Mouse (Mus musculus) kidney, embryonic 15.5 days (tissue): ENCODE measurements around the gene Ccnb1. TPM values are rescaled to one million over a fixed set of nuclear protein-coding genes. Genes with fewer than 3 reads are reported as not detected.
"Not testable (repeated sequence)": the region's sequence is repeated elsewhere in the genome, so short reads cannot be mapped to it uniquely, and the experiment has no call there.

Experiments
- ATAC-seq: fragments of 200-750 bp; cut with Nextera tagmentation; replicated peaks from 2 replicates; pipeline ENCODE4 v1.8.0; 2017; ENCODE audit warnings: moderate TSS enrichment; ENCODE audit not compliant: low FRiP score
- H3K27ac ChIP-seq: fragments of 300-500 bp; sonication (generic); 2 replicates; pipeline ENCODE4 v1.5.1; 2015; ENCODE audit warnings: mild to moderate bottlenecking, inconsistent platforms
- H3K27me3 ChIP-seq: fragments of 300-500 bp; sonication (generic); 2 replicates; pipeline ENCODE4 v1.6.1; 2015; ENCODE audit warnings: inconsistent platforms
- H3K36me3 ChIP-seq: fragments of 300-500 bp; sonication (generic); 2 replicates; pipeline ENCODE4 v1.6.1; 2015; ENCODE audit warnings: inconsistent platforms
- H3K4me1 ChIP-seq: fragments of 300-500 bp; sonication (generic); 2 replicates; pipeline ENCODE4 v1.6.1; 2015; ENCODE audit warnings: inconsistent platforms
- H3K4me2 ChIP-seq: fragments of 300-500 bp; sonication (generic); 2 replicates; pipeline ENCODE4 v1.6.1; 2015; ENCODE audit warnings: moderate library complexity, mild to moderate bottlenecking, inconsistent platforms
- H3K4me3 ChIP-seq: fragments of 300-500 bp; sonication (generic); replicated peaks from 2 replicates; pipeline ENCODE4 v1.5.1; 2015; ENCODE audit warnings: mild to moderate bottlenecking, inconsistent platforms
- H3K9ac ChIP-seq: fragments of 300-500 bp; sonication (generic); 2 replicates; pipeline ENCODE4 v1.6.1; 2015; ENCODE audit warnings: mild to moderate bottlenecking, inconsistent platforms
- H3K9me3 ChIP-seq: fragments of 300-500 bp; sonication (generic); replicated peaks from 2 replicates; pipeline ENCODE4 v1.6.1; 2016; ENCODE audit warnings: inconsistent platforms
- WGBS: fragments of 180-500 bp; shearing (Covaris S2); methylation state at CpG from one replicate; pipeline ENCODE4 v1.1.7; 2015; ENCODE audit warnings: mixed read lengths; 5-methylcytosine and 5-hydroxymethylcytosine counted together
- polyA plus RNA-seq: library from polyadenylated mRNA; unstranded; fragments of >200 nt; fragmentation: Nextera tagmentation; extraction: Ambion mirVana; gene quantifications from 2 replicates; pipeline ENCODE4 v1.2.1, GENCODE M21; 2015

The Ccnb1 gene
- polyA plus RNA-seq, 1 experiment from 2014 or later, result 259 TPM

DNA sequence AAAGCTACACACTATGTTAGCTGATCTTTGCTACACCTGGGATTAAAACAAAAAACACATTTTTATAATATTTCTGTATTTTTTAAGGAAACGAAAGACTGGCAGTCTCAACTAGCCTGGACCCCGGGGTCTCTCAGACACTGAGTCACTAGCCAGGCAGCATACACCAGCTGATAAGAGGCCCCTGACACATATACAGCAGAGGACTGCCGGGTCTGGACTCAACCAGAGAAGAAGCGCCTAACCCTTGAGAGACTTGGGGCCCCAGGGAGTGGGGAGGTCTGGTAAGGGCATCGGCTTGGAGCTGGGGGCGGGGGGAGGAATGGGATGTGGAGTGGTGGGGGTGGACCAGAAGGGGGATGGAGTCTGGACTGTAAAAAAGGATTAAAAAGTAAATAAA, 33.4 kb downstream of the Ccnb1 start:
- no peaks in the 10 kb centered on the region for H3K27me3 ChIP-seq
- 82% methylated on average over 6 of the region's 6 CpGs for WGBS

GRCm38 (mm10) chr13:100752529-100752928, 33.8 kb downstream of the Ccnb1 start:
- Histone ChIP-seq H3K9me3 (no peaks in the 10 kb centered on the region), H3K4me1 (no peaks in the 10 kb centered on the region), H3K4me2 (no peak overlapping the region), H3K27ac (no peak overlapping the region), H3K9ac (no peak overlapping the region), H3K36me3 (no peaks in the 10 kb centered on the region), H3K4me3 (no peak overlapping the region), H3K27me3 (no peaks in the 10 kb centered on the region)
- ATAC-seq, result no peak
- 90% methylated on average over 8 of the region's 8 CpGs for WGBS

More for the DNA sequence above, 33.4 kb downstream of the Ccnb1 start:
- Histone ChIP-seq H3K4me3 (no peak overlapping the region), H3K9ac (no peak overlapping the region), H3K9me3 (no peaks in the 10 kb centered on the region), H3K4me2 (no peak overlapping the region), H3K27ac (no peak overlapping the region), H3K4me1 (no peaks in the 10 kb centered on the region), H3K36me3 (no peaks in the 10 kb centered on the region)
- no peak for ATAC-seq

- no peak for ATAC-seq
These were observed 35.0 kb downstream of the Ccnb1 start for GRCm38 (mm10) chr13:100751402-100751801.

DNA sequence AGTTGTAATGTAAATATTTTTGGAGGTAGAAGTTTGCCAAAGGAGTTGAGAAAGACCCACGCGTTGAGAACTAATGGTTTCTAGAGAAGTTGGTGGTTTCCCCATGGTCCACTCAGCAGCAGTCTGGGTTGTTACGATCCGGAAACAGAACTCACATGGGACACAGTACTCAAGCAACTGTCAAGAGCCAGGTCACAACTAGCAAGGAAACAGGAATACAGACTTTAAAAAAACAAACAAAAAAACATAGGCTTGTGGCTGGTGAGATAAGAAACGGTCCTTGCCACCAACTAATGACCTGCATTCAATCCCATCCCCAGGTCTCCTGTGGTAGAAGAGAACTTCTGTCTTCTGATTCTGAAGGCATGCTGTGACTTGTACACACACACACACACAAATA, 35.6 kb downstream of the Ccnb1 start:
- Histone ChIP-seq H3K9ac (no peak overlapping the region), H3K4me2 (no peak overlapping the region), H3K9me3 (no peaks in the 10 kb centered on the region), H3K36me3 (no peaks in the 10 kb centered on the region), H3K4me1 (no peaks in the 10 kb centered on the region), H3K27ac (no peak overlapping the region), H3K4me3 (no peak overlapping the region), H3K27me3 (no peaks in the 10 kb centered on the region)
- 55% methylated on average over 5 of the region's 5 CpGs for WGBS
- ATAC-seq, result no peak

More at GRCm38 (mm10) chr13:100751402-100751801, 35.0 kb downstream of the Ccnb1 start:
- Histone ChIP-seq H3K4me1 (no peaks in the 10 kb centered on the region), H3K4me2 (no peak overlapping the region), H3K9me3 (no peaks in the 10 kb centered on the region), H3K36me3 (no peaks in the 10 kb centered on the region), H3K9ac (no peak overlapping the region), H3K27ac (no peak overlapping the region), H3K4me3 (no peak overlapping the region), H3K27me3 (no peaks in the 10 kb centered on the region)
- WGBS, result 83% methylated on average over 3 of the region's 3 CpGs

DNA sequence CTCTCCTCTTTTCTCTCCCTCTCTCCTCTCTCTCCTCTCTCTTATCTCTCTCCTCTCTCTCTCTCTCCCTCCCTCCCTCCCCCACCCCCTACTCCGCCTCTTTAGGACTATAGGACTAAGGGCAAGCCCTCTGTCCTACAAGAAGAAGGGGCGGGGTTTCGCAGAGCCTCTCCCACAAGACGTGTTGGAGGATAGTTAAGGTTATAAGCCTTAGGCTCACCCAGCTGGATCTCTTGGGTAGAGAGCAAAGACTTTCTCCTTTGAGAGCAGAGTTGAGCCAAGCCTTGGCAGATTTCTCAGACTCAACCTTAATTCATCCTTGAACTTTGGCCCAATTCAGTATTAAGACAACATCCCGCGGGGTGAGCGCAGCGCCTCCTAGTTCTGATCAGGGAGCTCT, 37.7 kb downstream of the Ccnb1 start:
- ATAC-seq, result no peak
- no peak overlapping the region for H3K4me2 ChIP-seq
- H3K27ac ChIP-seq, result no peak overlapping the region
- 59% methylated on average over 8 of the region's 8 CpGs for WGBS
- H3K9ac ChIP-seq, result no peak overlapping the region
- H3K4me1 ChIP-seq, result peaks cover 7% of the 10 kb centered on the region
- no peaks in the 10 kb centered on the region for H3K27me3 ChIP-seq
- H3K4me3 ChIP-seq, result no peak overlapping the region
- no peaks in the 10 kb centered on the region for H3K36me3 ChIP-seq
- H3K9me3 ChIP-seq, result no peaks in the 10 kb centered on the region

DNA sequence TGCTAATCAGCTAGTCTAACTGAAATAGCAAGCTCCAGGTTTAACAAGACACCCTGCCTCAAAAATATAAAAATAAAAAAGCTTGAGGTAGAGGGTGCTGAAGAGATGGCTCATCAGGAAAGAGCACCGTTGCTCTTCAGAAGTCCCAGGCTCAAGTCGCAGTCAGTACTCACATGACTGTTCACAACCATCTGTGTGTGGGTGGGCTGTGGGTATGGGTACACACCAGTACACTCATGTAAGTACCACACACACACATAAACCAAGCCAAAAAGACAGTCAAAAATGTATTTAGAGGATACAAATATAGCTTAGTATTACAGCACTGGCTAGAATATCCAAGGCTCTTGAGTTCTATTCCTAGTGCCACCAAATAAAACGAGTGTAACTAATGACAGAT, 40.3 kb downstream of the Ccnb1 start:
- Histone ChIP-seq H3K4me1 (peaks cover 16% of the 10 kb centered on the region), H3K4me2 (no peak overlapping the region), H3K9me3 (no peaks in the 10 kb centered on the region), H3K9ac (no peak overlapping the region), H3K27ac (no peak overlapping the region), H3K27me3 (no peaks in the 10 kb centered on the region), H3K36me3 (no peaks in the 10 kb centered on the region), H3K4me3 (no peak overlapping the region)
- no peak for ATAC-seq
- 87% methylated on average over 3 of the region's 3 CpGs for WGBS

DNA sequence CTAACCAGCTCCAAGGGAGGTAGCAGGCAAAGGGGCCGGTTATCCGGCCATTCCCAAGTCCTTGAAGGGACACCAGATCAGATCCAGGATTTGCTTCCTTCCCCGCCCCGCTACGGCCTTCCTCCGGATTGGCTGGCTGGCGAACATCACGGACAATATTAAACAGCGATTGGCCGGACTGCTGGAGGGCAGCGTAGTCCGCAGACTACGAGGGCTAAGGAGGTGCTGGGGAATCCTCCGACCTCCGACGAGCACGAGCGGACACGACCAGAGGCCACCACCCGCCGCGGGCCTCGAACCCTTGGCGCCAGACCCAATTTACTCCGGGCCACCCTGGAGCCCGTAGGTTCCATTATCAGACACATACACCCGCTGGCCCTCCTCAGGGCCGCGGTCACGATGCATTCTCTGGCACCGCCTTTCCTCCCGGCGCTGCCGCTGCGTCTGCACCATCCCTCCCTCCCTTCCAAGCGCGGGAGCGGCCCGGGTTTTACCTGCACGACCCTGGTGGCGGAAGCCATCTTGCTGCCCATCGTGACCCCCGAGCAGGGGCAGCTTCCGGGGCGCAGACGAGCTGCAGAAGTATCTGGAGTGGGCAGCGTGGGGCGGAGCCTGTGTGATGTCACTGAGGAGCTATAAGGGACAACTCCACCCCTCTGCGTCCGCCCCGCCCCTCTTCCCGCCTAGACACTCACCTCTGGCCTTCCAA, 42.2 kb downstream of the Ccnb1 start, which contains the start of gene Mrps36:
Gene Mrps36, minus strand, starts transcription at position 624 of the 709 bp plus-strand sequence.
- Histone ChIP-seq H3K9me3 (no peaks in the 10 kb centered on the region), H3K36me3 (peaks cover 7% of the 10 kb centered on the region; the same call in 1 of the 2 replicates), H3K27ac (peak within 1 kb of the TSS; percentile 99), H3K4me1 (peaks cover 16% of the 10 kb centered on the region), H3K4me2 (peak within 1 kb of the TSS; percentile 69), H3K9ac (peak within 1 kb of the TSS; percentile 80), H3K27me3 (no peaks in the 10 kb centered on the region), H3K4me3 (peak within 1 kb of the TSS; percentile 79)
- ATAC-seq, result peak; percentile 97
- 1% methylated on average over 52 of the region's 52 CpGs for WGBS

- 57% methylated on average over 11 of the region's 11 CpGs for WGBS
- Histone ChIP-seq H3K4me3 (peak overlapping the region; percentile 79), H3K27ac (peak overlapping the region; percentile 99), H3K27me3 (no peaks in the 10 kb centered on the region), H3K4me1 (peaks cover 16% of the 10 kb centered on the region), H3K9ac (peak overlapping the region; percentile 80), H3K9me3 (no peaks in the 10 kb centered on the region), H3K36me3 (peaks cover 11% of the 10 kb centered on the region; the same call in 1 of the 2 replicates), H3K4me2 (peak overlapping the region; percentile 69)
- peak; percentile 50 for ATAC-seq
These were observed 42.9 kb downstream of the Ccnb1 start for GRCm38 (mm10) chr13:100743346-100744035.

GRCm38 (mm10) chr13:100742831-100743230, 43.5 kb downstream of the Ccnb1 start:
- Histone ChIP-seq H3K4me3 (peak overlapping the region; percentile 79; the same call in 1 of the 2 replicates), H3K9ac (no peak overlapping the region), H3K27me3 (no peaks in the 10 kb centered on the region), H3K27ac (no peak overlapping the region), H3K36me3 (peaks cover 16% of the 10 kb centered on the region), H3K4me1 (peaks cover 16% of the 10 kb centered on the region), H3K9me3 (no peaks in the 10 kb centered on the region), H3K4me2 (peak overlapping the region; percentile 69; the same call in 1 of the 2 replicates)
- WGBS, result 89% methylated on average over 5 of the region's 5 CpGs
- ATAC-seq, result no peak

DNA sequence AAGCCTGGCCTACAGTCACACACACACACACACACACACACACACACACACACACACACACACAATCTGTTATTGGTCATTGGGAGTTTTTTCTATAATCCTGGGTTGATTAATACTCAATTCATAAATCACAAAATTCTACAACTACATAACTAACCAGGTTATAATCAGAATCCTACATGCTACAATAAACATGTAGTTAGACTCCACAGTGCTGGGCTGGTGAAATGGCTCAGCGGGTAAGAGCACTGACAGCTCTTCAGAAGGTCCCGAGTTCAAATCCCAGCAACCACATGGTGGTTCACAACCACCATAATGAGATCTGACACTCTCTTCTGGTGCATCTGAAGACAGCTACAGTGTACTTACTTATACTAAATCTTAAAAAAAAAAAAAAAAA, 53.6 kb downstream of the Ccnb1 start:
- Histone ChIP-seq H3K9me3 (no peaks in the 10 kb centered on the region), H3K4me1 (peaks cover 14% of the 10 kb centered on the region), H3K27ac (no peak overlapping the region), H3K27me3 (no peaks in the 10 kb centered on the region), H3K9ac (no peak overlapping the region), H3K4me2 (no peak overlapping the region), H3K4me3 (no peak overlapping the region), H3K36me3 (peaks cover 38% of the 10 kb centered on the region)
- 96% methylated on average over 2 of the region's 2 CpGs for WGBS
- no peak for ATAC-seq

DNA sequence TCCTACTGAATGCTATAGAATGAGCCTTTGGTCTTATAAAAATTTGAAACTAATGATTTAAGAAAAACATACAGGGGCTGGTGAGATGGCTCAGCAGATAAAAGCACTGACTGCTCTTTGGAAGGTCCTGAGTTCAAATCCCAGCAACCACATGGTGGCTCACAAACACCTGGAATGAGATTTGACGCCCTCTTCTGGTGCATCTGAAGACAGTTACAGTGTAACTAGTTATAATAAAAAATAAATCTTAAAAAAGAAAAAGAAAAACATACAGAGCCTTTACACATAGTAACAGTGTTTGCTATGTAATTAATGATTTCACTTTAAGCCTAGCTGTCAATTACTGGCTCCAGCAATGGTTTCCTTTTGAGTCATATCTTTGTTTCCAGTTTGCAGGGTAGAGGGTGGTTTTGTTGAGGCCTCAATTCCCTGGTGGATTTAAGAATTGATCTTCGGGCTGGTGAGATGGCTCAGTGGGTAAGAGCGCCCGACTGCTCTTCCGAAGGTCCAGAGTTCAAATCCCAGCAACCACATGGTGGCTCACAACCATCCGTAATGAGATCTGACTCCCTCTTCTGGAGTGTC, 54.8 kb downstream of the Ccnb1 start:
- Histone ChIP-seq H3K27ac (peak overlapping the region; percentile 96), H3K4me2 (peak overlapping the region; percentile 59), H3K4me1 (peaks cover 14% of the 10 kb centered on the region), H3K36me3 (peaks cover 42% of the 10 kb centered on the region), H3K4me3 (peak overlapping the region; percentile 73)
- not testable (repeated sequence) for H3K9ac ChIP-seq, H3K27me3 ChIP-seq, H3K9me3 ChIP-seq, ATAC-seq
- WGBS, result 93% methylated on average over 6 of the region's 6 CpGs

DNA sequence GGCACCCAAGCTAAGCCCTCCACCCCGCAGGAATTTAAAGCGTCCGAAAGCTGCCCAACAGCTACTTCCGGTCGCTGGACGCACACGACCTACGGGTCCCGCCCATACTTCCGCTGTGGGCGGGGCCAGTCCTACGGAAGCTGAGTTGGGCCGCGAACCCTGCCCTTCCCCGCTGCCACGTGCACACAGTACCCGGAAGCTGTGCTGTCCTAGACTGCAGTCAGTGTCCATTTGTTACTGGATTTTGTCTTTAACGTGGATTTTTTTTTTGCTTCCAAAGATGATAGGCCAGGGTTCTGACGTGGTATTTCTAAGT, 55.6 kb downstream of the Ccnb1 start, which contains the start of gene Cdk7:
Gene Cdk7, minus strand, starts transcription at position 79 of the 316 bp plus-strand sequence.
- peak within 1 kb of the TSS; percentile 59 for H3K4me2 ChIP-seq

More for the DNA sequence above, 55.6 kb downstream of the Ccnb1 start, which contains the start of gene Cdk7:
- Histone ChIP-seq H3K36me3 (peaks cover 42% of the 10 kb centered on the region), H3K9me3 (no peaks in the 10 kb centered on the region), H3K27me3 (no peaks in the 10 kb centered on the region), H3K9ac (peak within 1 kb of the TSS; percentile 78), H3K4me1 (peaks cover 14% of the 10 kb centered on the region), H3K27ac (peak within 1 kb of the TSS; percentile 96), H3K4me3 (peak within 1 kb of the TSS; percentile 73)
- 0% methylated on average over 19 of the region's 19 CpGs for WGBS
- ATAC-seq, result peak; percentile 99
